Mouse (Mus musculus): ENCODE results near the gene Olfr273. TPM values are rescaled to one million over a fixed set of nuclear protein-coding genes. Genes with fewer than 3 reads are reported as not detected.
"Not testable (repeated sequence)": the region's sequence is repeated elsewhere in the genome, so short reads cannot be mapped to it uniquely, and the experiment has no call there.

Gene Olfr273
- not detected for total RNA-seq (2021)
- long read RNA-seq, experiment 1: 0 reads
- long read RNA-seq, experiment 2: 0 reads

- Histone ChIP-seq H3K27ac (no peak within 1 kb of the TSS), H3K4me3 (no peak within 1 kb of the TSS)
- no peak for DNase-seq (ENCODE audit: low spot score in 2 of 2)
- TF ChIP-seq CTCF (conservative IDR thresholded peaks at IDR 0.05): no peak
These were observed at the start of gene Olfr273 for GRCm38 (mm10) chr4:52859136-52859535. Olfr273 (minus strand) TSS chr4:52859236.

- peak in 1 of 2 experiments; percentile 12 for DNase-seq (ENCODE audit: low spot score in 2 of 2)
- no peak for TF ChIP-seq CTCF (conservative IDR thresholded peaks at IDR 0.05)
These were observed 5.1 kb upstream of the Olfr273 start for GRCm38 (mm10) chr4:52864156-52864555.

GRCm38 (mm10) chr4:52849672-52850071 is 9.4 kb downstream of the Olfr273 start:
- H3K4me3 ChIP-seq: no peak overlapping the region
- DNase-seq (ENCODE audit: low spot score in 2 of 2): peak; percentile 7 to 17
- no peak for TF ChIP-seq CTCF (conservative IDR thresholded peaks at IDR 0.05)
- H3K27ac ChIP-seq: no peak overlapping the region

More at GRCm38 (mm10) chr4:52864156-52864555, 5.1 kb upstream of the Olfr273 start:
- H3K27ac ChIP-seq: no peak overlapping the region
- no peak overlapping the region for H3K4me3 ChIP-seq

- Histone ChIP-seq H3K27ac (no peak overlapping the region), H3K4me3 (no peak overlapping the region)
- TF ChIP-seq CTCF (conservative IDR thresholded peaks at IDR 0.05): no peak
- DNase-seq (ENCODE audit: low spot score in 2 of 2): no peak
These were observed 9.9 kb downstream of the Olfr273 start for GRCm38 (mm10) chr4:52849039-52849635.

GRCm38 (mm10) chr4:52845411-52845810 is 13.6 kb downstream of the Olfr273 start:
- not testable (repeated sequence) for H3K4me3 ChIP-seq; DNase-seq (ENCODE audit: low spot score in 2 of 2); H3K27ac ChIP-seq

GRCm38 (mm10) chr4:52821375-52821774 is 37.7 kb downstream of the Olfr273 start:
- DNase-seq (ENCODE audit: low spot score in 2 of 2): no peak
- TF ChIP-seq CTCF (conservative IDR thresholded peaks at IDR 0.05): no peak

GRCm38 (mm10) chr4:52814304-52814703 is 44.7 kb downstream of the Olfr273 start, which contains the start of gene Olfr275:
Olfr275 (plus strand) TSS chr4:52814604.
- Histone ChIP-seq H3K27ac (no peak within 1 kb of the TSS), H3K4me3 (no peak within 1 kb of the TSS)
- no peak for TF ChIP-seq CTCF (conservative IDR thresholded peaks at IDR 0.05)
- no peak for DNase-seq (ENCODE audit: low spot score in 2 of 2)

More at GRCm38 (mm10) chr4:52821375-52821774, 37.7 kb downstream of the Olfr273 start:
- H3K27ac ChIP-seq: no peak overlapping the region
- H3K4me3 ChIP-seq: no peak overlapping the region

GRCm38 (mm10) chr4:52811871-52812270 is 47.2 kb downstream of the Olfr273 start:
- TF ChIP-seq CTCF (conservative IDR thresholded peaks at IDR 0.05): peak; percentile 79
- H3K27ac ChIP-seq: no peak overlapping the region
- no peak for DNase-seq (ENCODE audit: low spot score in 2 of 2)
- H3K4me3 ChIP-seq: no peak overlapping the region

Other genes with a start within 250 kb of the Olfr273 start
- not detected for gene Olfr275, start 44.6 kb downstream of the Olfr273 start, total RNA-seq (2021)
- gene Olfr272, start 59.9 kb upstream of the Olfr273 start, total RNA-seq (2021): not detected
- not detected for gene Olfr270, start 105.3 kb upstream of the Olfr273 start, total RNA-seq (2021)
- gene Nipsnap3a, start 130.0 kb upstream of the Olfr273 start, total RNA-seq (2021): not detected
- 10 to 100 TPM; 15.5 to 17.7 TPM for gene Nipsnap3b, start 152.6 kb upstream of the Olfr273 start, total RNA-seq (2021)